Mouse (Mus musculus): Measurements from ENCODE around the gene Gm21974.
"Not testable (repeated sequence)": the region's sequence is repeated elsewhere in the genome, so short reads cannot be mapped to it uniquely, and the experiment has no call there.

Gm21974 gene

GRCm38 (mm10) chr7:127918203-127918602, 22.9 kb upstream of the Gm21974 start:
- DNase-seq (ENCODE audit: extremely low read depth, low read depth): peak; percentile 22

- DNase-seq (ENCODE audit: extremely low read depth, low read depth): no peak
Measured at GRCm38 (mm10) chr7:127915293-127915692, 20.0 kb upstream of the Gm21974 start.

GRCm38 (mm10) chr7:127912938-127913337, 17.7 kb upstream of the Gm21974 start:
- DNase-seq (ENCODE audit: extremely low read depth, low read depth): no peak

- DNase-seq (ENCODE audit: extremely low read depth, low read depth): peak; percentile 84
Measured at GRCm38 (mm10) chr7:127912190-127912871, 17.1 kb upstream of the Gm21974 start, which contains the start of gene Kat8. Gene Kat8, plus strand, starts transcription at chr7:127912516.

- DNase-seq (ENCODE audit: extremely low read depth, low read depth): no peak
Measured at GRCm38 (mm10) chr7:127908656-127909055, 13.4 kb upstream of the Gm21974 start.

GRCm38 (mm10) chr7:127907939-127908338, 12.7 kb upstream of the Gm21974 start:
- DNase-seq (ENCODE audit: extremely low read depth, low read depth): no peak

GRCm38 (mm10) chr7:127903971-127904796, 8.9 kb upstream of the Gm21974 start, which contains the start of gene Bckdk:
Gene Bckdk, plus strand, starts transcription at chr7:127904082.
- DNase-seq (ENCODE audit: extremely low read depth, low read depth): peak; percentile 74

GRCm38 (mm10) chr7:127901772-127902171, 6.5 kb upstream of the Gm21974 start:
- DNase-seq (ENCODE audit: extremely low read depth, low read depth): no peak

GRCm38 (mm10) chr7:127899997-127900396, 4.7 kb upstream of the Gm21974 start:
- no peak for DNase-seq (ENCODE audit: extremely low read depth, low read depth)

GRCm38 (mm10) chr7:127898179-127898956, 3.1 kb upstream of the Gm21974 start:
- DNase-seq (ENCODE audit: extremely low read depth, low read depth): no peak

GRCm38 (mm10) chr7:127897542-127897941, 2.3 kb upstream of the Gm21974 start:
- no peak for DNase-seq (ENCODE audit: extremely low read depth, low read depth)

GRCm38 (mm10) chr7:127896384-127896783, 1.1 kb upstream of the Gm21974 start:
- no peak for DNase-seq (ENCODE audit: extremely low read depth, low read depth)

- not testable (repeated sequence) for DNase-seq (ENCODE audit: extremely low read depth, low read depth)
Measured at GRCm38 (mm10) chr7:127895891-127896290, 637 bp upstream of the Gm21974 start.

- DNase-seq (ENCODE audit: extremely low read depth, low read depth): no peak
Measured at GRCm38 (mm10) chr7:127894480-127894879, 774 bp downstream of the Gm21974 start.

- DNase-seq (ENCODE audit: extremely low read depth, low read depth): no peak
Measured at GRCm38 (mm10) chr7:127890798-127891197, 4.5 kb downstream of the Gm21974 start, which contains the start of gene Prss53. Gene Prss53, minus strand, starts transcription at chr7:127890970.

- DNase-seq (ENCODE audit: extremely low read depth, low read depth): no peak
Measured at GRCm38 (mm10) chr7:127888821-127889220, 6.4 kb downstream of the Gm21974 start.

- DNase-seq (ENCODE audit: extremely low read depth, low read depth): no peak
Measured at GRCm38 (mm10) chr7:127887781-127888180, 7.5 kb downstream of the Gm21974 start.

- no peak for DNase-seq (ENCODE audit: extremely low read depth, low read depth)
Measured at GRCm38 (mm10) chr7:127887191-127887590, 8.1 kb downstream of the Gm21974 start.

- no peak for DNase-seq (ENCODE audit: extremely low read depth, low read depth)
Measured at GRCm38 (mm10) chr7:127886551-127886950, 8.7 kb downstream of the Gm21974 start.

GRCm38 (mm10) chr7:127885951-127886350, 9.3 kb downstream of the Gm21974 start:
- DNase-seq (ENCODE audit: extremely low read depth, low read depth): no peak

GRCm38 (mm10) chr7:127880431-127880830, 14.8 kb downstream of the Gm21974 start:
- DNase-seq (ENCODE audit: extremely low read depth, low read depth): no peak

- no peak for DNase-seq (ENCODE audit: extremely low read depth, low read depth)
Measured at GRCm38 (mm10) chr7:127879301-127879700, 16.0 kb downstream of the Gm21974 start.
